Mouse (Mus musculus): Measurements from ENCODE around the gene Vmn1r195. TPM values are rescaled to one million over a fixed set of nuclear protein-coding genes. Genes with fewer than 3 reads are reported as not detected.
"Not testable (repeated sequence)": the region's sequence is repeated elsewhere in the genome, so short reads cannot be mapped to it uniquely, and the experiment has no call there.

The Vmn1r195 gene
- total RNA-seq (2022): not detected

- DNase-seq (ENCODE audit: low spot score in 2 of 2): not testable (repeated sequence)
Measured at GRCm38 (mm10) chr13:22270222-22270621, at the start of gene Vmn1r195. Vmn1r195 (plus strand) TSS chr13:22270522.

- not testable (repeated sequence) for DNase-seq (ENCODE audit: low spot score in 2 of 2)
Measured at GRCm38 (mm10) chr13:22223060-22223459, 47.3 kb upstream of the Vmn1r195 start, which contains the start of gene Vmn1r193. Vmn1r193 (minus strand) TSS chr13:22223160.

GRCm38 (mm10) chr13:22243915-22244314 is 26.4 kb upstream of the Vmn1r195 start, which contains the start of gene Vmn1r194:
Vmn1r194 (plus strand) TSS chr13:22244215.
- no peak for DNase-seq (ENCODE audit: low spot score in 2 of 2)

- DNase-seq (ENCODE audit: low spot score in 2 of 2): no peak
Measured at GRCm38 (mm10) chr13:22271721-22272120, 1.4 kb downstream of the Vmn1r195 start.

- no peak for DNase-seq (ENCODE audit: low spot score in 2 of 2)
Measured at GRCm38 (mm10) chr13:22284578-22284977, 14.3 kb downstream of the Vmn1r195 start.

GRCm38 (mm10) chr13:22289620-22290019 is 19.3 kb downstream of the Vmn1r195 start, which contains the start of gene Vmn1r196:
Vmn1r196 (plus strand) TSS chr13:22289920.
- DNase-seq (ENCODE audit: low spot score in 2 of 2): no peak

- not testable (repeated sequence) for DNase-seq (ENCODE audit: low spot score in 2 of 2)
Measured at GRCm38 (mm10) chr13:22308075-22308474, 37.8 kb downstream of the Vmn1r195 start.

- no peak for DNase-seq (ENCODE audit: low spot score in 2 of 2)
Measured at GRCm38 (mm10) chr13:22315361-22315760, 45.0 kb downstream of the Vmn1r195 start.

- no peak for DNase-seq (ENCODE audit: low spot score in 2 of 2)
Measured at GRCm38 (mm10) chr13:22317366-22317765, 47.0 kb downstream of the Vmn1r195 start.

- no peak for DNase-seq (ENCODE audit: low spot score in 2 of 2)
Measured at GRCm38 (mm10) chr13:22320091-22320490, 49.8 kb downstream of the Vmn1r195 start.

- DNase-seq (ENCODE audit: low spot score in 2 of 2): no peak
Measured at GRCm38 (mm10) chr13:22324289-22324688, 54.0 kb downstream of the Vmn1r195 start, which contains the start of gene Vmn1r197. Vmn1r197 (plus strand) TSS chr13:22324589.

Other genes starting within 250 kb of the Vmn1r195 start
- 1 to 10 TPM in 3 of 4 experiments, not detected in 1; 3.0 to 6.5 (median 5.3) TPM for gene Hist1h2ah, start 235.0 kb upstream of the Vmn1r195 start, total RNA-seq (2022)
- 1 to 10 TPM in 1 of 4 experiments, under 1 TPM in 1, not detected in 2; 0.75 to 7.0 TPM for gene Hist1h2bk, start 234.7 kb upstream of the Vmn1r195 start, total RNA-seq (2022)
- gene Hist1h4i, start 229.2 kb upstream of the Vmn1r195 start, total RNA-seq (2022): 10 to 100 TPM; 28.5 to 37.8 (median 35.7) TPM
- 1 to 10 TPM in 3 of 4 experiments, not detected in 1; 2.3 to 4.2 (median 2.6) TPM for gene Hist1h2ag, start 227.6 kb upstream of the Vmn1r195 start, total RNA-seq (2022)
- gene Hist1h2bj, start 227.3 kb upstream of the Vmn1r195 start, total RNA-seq (2022): 1 to 10 TPM in 2 of 4 experiments, under 1 TPM in 2; 0.75 to 2.9 (median 1.3) TPM
- gene Vmn1r188, start 186.1 kb upstream of the Vmn1r195 start, total RNA-seq (2022): not detected
- gene Vmn1r189, start 164.7 kb upstream of the Vmn1r195 start, total RNA-seq (2022): not detected
- not detected for gene Vmn1r191, start 86.6 kb upstream of the Vmn1r195 start, total RNA-seq (2022)
- gene Vmn1r192, start 79.4 kb upstream of the Vmn1r195 start, total RNA-seq (2022): not detected
- gene Vmn1r193, start 47.4 kb upstream of the Vmn1r195 start, total RNA-seq (2022): not detected
- gene Vmn1r194, start 26.3 kb upstream of the Vmn1r195 start, total RNA-seq (2022): not detected
- gene Vmn1r196, start 19.4 kb downstream of the Vmn1r195 start, total RNA-seq (2022): not detected
- not detected for gene Vmn1r197, start 54.1 kb downstream of the Vmn1r195 start, total RNA-seq (2022)
- not detected for gene Vmn1r198, start 79.8 kb downstream of the Vmn1r195 start, total RNA-seq (2022)
- gene Vmn1r199, start 109.3 kb downstream of the Vmn1r195 start, total RNA-seq (2022): not detected
- gene Vmn1r200, start 119.9 kb downstream of the Vmn1r195 start, total RNA-seq (2022): not detected
- gene Vmn1r201, start 201.4 kb downstream of the Vmn1r195 start, total RNA-seq (2022): not detected
- gene Vmn1r202, start 234.9 kb downstream of the Vmn1r195 start, total RNA-seq (2022): not detected
- gene Vmn1r203, start 247.6 kb downstream of the Vmn1r195 start, total RNA-seq (2022): not detected